Mouse (Mus musculus) MEL (cell line): ENCODE results near the gene Gdi2.
"Not testable (repeated sequence)": the region's sequence is repeated elsewhere in the genome, so short reads cannot be mapped to it uniquely, and the experiment has no call there.

Experiments used
- CHD1 ChIP-seq: IDR thresholded peaks from 2 replicates; pipeline ENCODE4 v1.6.1; 2012; ENCODE audit warnings: low read depth, mild to moderate bottlenecking, inconsistent platforms, low read length, improper control_type of control experiment
- CTCF ChIP-seq, 3 experiments: IDR thresholded peaks in 2 of 3; conservative IDR thresholded peaks in 1 of 3; 2 replicates each; pipeline ENCODE4 v1.5.1; 2011 to 2012; ENCODE audit warnings: low read length in 3 of 3, low read depth in 2 of 3, mild to moderate bottlenecking in 2 of 3, improper control_type of control experiment in 1 of 3, inconsistent platforms in 1 of 3, mixed read lengths in 1 of 3, moderate library complexity in 1 of 3; ENCODE audit not compliant: control insufficient read depth in 1 of 3, insufficient read depth in 1 of 3, poor library complexity in 1 of 3, severe bottlenecking in 1 of 3
- EP300 ChIP-seq, 2 experiments: IDR thresholded peaks; 2 replicates each; pipeline ENCODE4 v1.6.1; 2011; ENCODE audit warnings: improper control_type of control experiment in 2 of 2, low read length in 2 of 2, low read depth in 1 of 2, mild to moderate bottlenecking in 1 of 2
- GATA1 ChIP-seq: IDR thresholded peaks from 2 replicates; pipeline ENCODE4 v1.6.1; 2011; ENCODE audit warnings: low read depth, low read length, improper control_type of control experiment
- HCFC1 ChIP-seq: IDR thresholded peaks from 2 replicates; pipeline ENCODE4 v1.6.1; 2012; ENCODE audit warnings: low read depth, mild to moderate bottlenecking, inconsistent platforms, low read length, improper control_type of control experiment, moderate library complexity
- MAFK ChIP-seq: IDR thresholded peaks from 2 replicates; pipeline ENCODE4 v1.6.1; 2011; ENCODE audit warnings: low read depth, mild to moderate bottlenecking, low read length, improper control_type of control experiment, borderline replicate concordance
- MAX ChIP-seq: IDR thresholded peaks from 2 replicates; pipeline ENCODE4 v1.6.1; 2011; ENCODE audit warnings: low read length, improper control_type of control experiment
- MEF2A ChIP-seq: IDR thresholded peaks from 2 replicates; pipeline ENCODE4 v1.6.1; 2014; ENCODE audit warnings: low read depth, mild to moderate bottlenecking, inconsistent platforms, low read length, improper control_type of control experiment; ENCODE audit not compliant: poor library complexity, insufficient replicate concordance, severe bottlenecking; ENCODE audit errors: extremely low read depth
- POLR2A ChIP-seq, 2 experiments: IDR thresholded peaks; 2 replicates each; pipeline ENCODE4 v1.6.1; 2011 to 2012; ENCODE audit warnings: low read length in 2 of 2, mild to moderate bottlenecking in 2 of 2, control low read depth in 1 of 2, improper control_type of control experiment in 1 of 2, low read depth in 1 of 2, moderate library complexity in 1 of 2; ENCODE audit not compliant: control insufficient read depth in 1 of 2, insufficient read depth in 1 of 2, poor library complexity in 1 of 2
- POLR2AphosphoS2 ChIP-seq: IDR thresholded peaks from 2 replicates; pipeline ENCODE4 v1.6.1; 2011; ENCODE audit warnings: low read length, improper control_type of control experiment
- TAL1 ChIP-seq: IDR thresholded peaks from 2 replicates; pipeline ENCODE4 v1.6.1; 2012; ENCODE audit warnings: mild to moderate bottlenecking, inconsistent platforms, low read length, moderate library complexity, mixed read lengths
- USF1 ChIP-seq: IDR thresholded peaks from 2 replicates; pipeline ENCODE4 v1.6.1; 2014; ENCODE audit warnings: low read depth, mild to moderate bottlenecking, inconsistent platforms, low read length, improper control_type of control experiment, moderate library complexity

DNA sequence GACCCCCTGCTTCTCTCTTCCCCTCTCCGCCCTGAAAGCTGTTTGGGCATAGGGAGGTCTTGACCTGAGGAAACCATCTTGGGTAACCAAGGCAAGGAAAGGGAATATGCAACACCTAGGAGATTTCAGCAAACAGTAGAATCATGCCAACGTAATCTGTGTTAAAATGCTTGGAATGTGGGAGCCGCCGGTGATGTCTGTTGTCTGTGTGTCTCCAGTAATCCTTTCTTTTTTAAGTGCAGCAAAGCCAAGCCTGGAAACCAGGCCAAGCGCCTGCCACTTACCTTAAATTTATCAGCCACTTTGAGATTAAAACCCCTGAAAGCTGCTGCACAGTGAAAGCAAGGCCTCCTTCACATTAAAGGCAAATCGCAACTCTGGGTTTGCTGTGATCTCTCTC is 36.8 kb upstream of the Gdi2 start:
- TF ChIP-seq CTCF (IDR thresholded peaks at IDR 0.05 in 2 of 3, conservative IDR thresholded peaks at IDR 0.05 in 1 of 3; ENCODE audit: control insufficient read depth in 1 of 3, insufficient read depth in 1 of 3, low read depth in 2 of 3, low read length in 3 of 3, poor library complexity in 1 of 3, severe bottlenecking in 1 of 3); EP300 (IDR thresholded peaks at IDR 0.05; ENCODE audit: low read depth in 1 of 2, low read length in 2 of 2); HCFC1; MAX; TAL1; CHD1; GATA1; POLR2A (IDR thresholded peaks at IDR 0.05; ENCODE audit: control insufficient read depth in 1 of 2, insufficient read depth in 1 of 2, low read depth in 1 of 2, low read length in 2 of 2, poor library complexity in 1 of 2); MAFK; USF1; POLR2AphosphoS2; MEF2A: not testable (repeated sequence)
